Mouse (Mus musculus) neutrophil, adult 5-6 weeks (primary cell): ENCODE measurements around the gene Tas1r3. TPM values are rescaled to one million over a fixed set of nuclear protein-coding genes. Genes with fewer than 3 reads are reported as not detected.

Source experiments
- ATAC-seq: fragments of 151-379, 151-347 bp; 2 replicates; pipeline ENCODE4 v1.8.0; 2017; ENCODE audit warnings: mild to moderate bottlenecking, moderate TSS enrichment; ENCODE audit not compliant: insufficient number of reproducible peaks, poor library complexity, low FRiP score, severe bottlenecking; ENCODE audit errors: extremely low read depth
- total RNA-seq: library from RNA; stranded (forward); fragments of 200-1000 nt; gene quantifications from 2 replicates; pipeline ENCODE4 v1.2.3, GENCODE M21; 2017

Tas1r3 gene
- total RNA-seq, 1 experiment from 2014 or later = 1.4 TPM

GRCm38 (mm10) chr4:155847591-155848352 lies 15.4 kb downstream of the Tas1r3 start:
- peak; percentile 28; the same call in 1 of the 2 replicates for ATAC-seq

- peak; percentile 67 for ATAC-seq
Observed at GRCm38 (mm10) chr4:155846871-155847578, 16.1 kb downstream of the Tas1r3 start, which contains the start of gene Dvl1. TSS of gene Dvl1 (plus strand) at chr4:155847402.

GRCm38 (mm10) chr4:155843231-155843630 lies 19.9 kb downstream of the Tas1r3 start:
- ATAC-seq = no peak

DNA sequence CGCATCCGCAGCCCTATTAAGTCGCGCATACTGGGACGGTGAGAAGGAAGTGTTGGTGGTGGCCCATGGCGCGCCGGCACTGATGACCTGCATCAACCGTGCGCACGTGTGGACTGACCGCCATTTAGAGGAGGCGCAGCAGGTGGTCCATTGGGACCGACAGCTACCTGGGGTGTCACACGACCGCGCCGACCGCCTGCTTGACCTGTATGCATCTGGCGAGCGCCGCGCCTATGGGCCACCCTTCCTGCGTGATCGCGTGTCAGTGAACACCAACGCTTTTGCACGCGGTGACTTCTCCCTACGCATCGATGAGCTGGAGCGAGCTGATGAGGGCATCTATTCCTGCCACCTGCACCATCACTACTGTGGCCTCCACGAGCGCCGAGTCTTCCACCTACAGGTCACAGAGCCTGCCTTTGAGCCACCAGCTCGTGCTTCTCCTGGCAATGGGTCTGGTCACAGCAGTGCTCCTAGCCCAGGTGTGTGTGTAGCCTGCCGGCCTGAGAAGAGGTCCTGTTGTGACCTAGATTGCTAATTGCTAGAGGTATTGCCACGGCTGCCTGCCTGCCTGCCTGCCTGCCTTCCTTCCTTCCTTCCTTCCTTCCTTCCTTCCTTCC lies 21.4 kb downstream of the Tas1r3 start:
- no peak for ATAC-seq

GRCm38 (mm10) chr4:155841003-155841454 lies 22.1 kb downstream of the Tas1r3 start:
- ATAC-seq = peak; percentile 68

DNA sequence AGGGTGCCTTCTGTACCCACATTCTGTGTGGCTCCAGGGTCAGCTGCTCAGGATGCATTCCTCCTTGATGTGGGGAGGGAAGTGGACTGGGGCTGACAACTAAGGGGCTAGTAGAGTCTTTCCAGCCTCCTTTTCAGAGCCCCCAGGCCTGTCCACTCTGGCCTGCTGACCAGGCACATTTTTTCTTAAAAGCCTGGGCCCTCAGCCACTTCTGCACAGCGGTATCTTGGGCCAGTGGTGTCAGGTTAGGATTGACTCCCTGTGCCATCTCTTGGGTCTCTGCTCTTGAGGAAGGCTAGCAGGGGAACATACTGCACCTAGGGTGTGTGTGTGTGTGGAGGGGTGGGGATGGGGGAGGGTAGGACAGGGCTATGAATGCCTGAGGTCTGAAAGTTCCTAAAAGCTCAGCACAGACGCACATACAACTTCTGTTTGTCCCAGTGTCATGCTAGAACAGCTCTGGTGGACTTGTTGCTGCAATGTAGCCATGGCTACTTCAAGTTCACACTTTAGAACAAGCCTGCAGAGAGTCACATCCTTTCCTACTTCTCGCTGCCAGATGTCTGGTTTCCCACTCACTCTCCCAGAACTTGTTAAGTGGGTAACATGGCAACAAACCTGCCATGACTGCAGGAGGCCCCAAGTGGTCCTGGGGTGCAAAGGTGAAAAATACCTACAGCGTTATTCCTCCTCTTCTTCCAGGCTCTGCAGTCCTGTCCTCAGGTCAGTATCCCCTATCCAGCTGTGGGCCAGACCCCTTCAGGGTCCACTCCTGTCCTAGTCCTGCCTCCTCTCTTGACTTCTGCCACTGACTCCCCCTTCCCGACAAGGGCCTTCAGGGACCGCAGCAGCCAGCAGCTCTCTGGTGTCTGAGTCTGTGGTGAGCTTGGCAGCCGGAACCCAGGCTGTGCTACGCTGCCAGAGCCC lies 22.8 kb downstream of the Tas1r3 start:
- ATAC-seq = no peak

GRCm38 (mm10) chr4:155839483-155839910 lies 23.7 kb downstream of the Tas1r3 start, which contains the start of gene Mxra8:
TSS of gene Mxra8 (plus strand) at chr4:155839680.
- ATAC-seq = no peak

- ATAC-seq = no peak
Observed at GRCm38 (mm10) chr4:155838187-155839153, 24.7 kb downstream of the Tas1r3 start.

DNA sequence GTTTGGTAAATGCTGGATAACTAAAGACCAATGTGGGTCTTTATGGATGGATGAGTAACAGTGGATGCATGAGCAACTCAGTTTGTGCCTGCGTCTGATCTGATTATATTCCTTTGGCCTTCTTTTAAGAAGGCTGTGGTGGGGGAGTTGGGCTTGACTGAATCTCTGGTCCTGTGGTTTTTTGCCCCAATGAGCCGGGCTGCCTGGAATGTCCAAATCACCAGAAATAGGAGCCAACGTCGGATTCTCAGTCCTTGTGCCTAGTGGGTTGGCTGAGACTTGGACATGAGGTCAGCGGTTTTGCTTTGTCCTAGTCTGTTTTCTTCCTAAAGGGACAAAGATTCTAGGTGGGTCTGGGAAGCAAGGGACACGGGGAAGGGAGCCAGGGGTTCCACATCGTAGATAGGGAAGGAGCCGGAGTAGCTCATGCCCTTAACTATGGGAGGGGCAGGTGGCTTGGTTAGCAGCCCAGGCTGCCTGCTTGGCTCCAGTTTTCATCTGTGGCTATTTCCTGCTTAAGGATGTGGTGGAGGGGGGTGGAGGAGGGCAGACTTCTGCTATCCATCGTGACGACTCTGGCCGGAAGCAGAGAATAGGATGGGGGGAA lies 25.7 kb downstream of the Tas1r3 start:
- no peak for ATAC-seq

- peak; percentile 30; the same call in 1 of the 2 replicates for ATAC-seq
Observed at GRCm38 (mm10) chr4:155833836-155834235, 29.3 kb downstream of the Tas1r3 start.

DNA sequence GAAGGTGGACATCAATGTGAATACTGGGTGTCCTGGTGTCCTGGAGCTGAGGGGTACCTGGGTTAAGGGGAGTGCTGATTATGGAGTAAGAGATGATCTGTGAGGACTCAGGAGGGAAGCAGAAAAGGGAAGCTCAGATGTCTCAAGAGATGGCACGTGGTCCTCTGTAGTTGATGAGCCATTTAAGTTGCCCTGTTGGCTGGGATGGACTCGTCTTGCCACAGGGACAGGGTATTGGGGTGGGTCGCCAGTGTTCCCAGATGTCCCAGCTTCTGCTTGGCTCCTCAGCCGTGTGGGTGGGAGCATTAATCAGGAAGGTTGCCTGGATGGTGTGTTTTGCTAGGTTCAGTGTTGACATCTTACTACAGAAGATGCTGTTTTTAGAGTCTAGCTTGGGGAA lies 29.9 kb downstream of the Tas1r3 start:
- ATAC-seq = peak; percentile 36; the same call in 1 of the 2 replicates

- ATAC-seq = no peak
Observed at GRCm38 (mm10) chr4:155832321-155832720, 30.8 kb downstream of the Tas1r3 start.

DNA sequence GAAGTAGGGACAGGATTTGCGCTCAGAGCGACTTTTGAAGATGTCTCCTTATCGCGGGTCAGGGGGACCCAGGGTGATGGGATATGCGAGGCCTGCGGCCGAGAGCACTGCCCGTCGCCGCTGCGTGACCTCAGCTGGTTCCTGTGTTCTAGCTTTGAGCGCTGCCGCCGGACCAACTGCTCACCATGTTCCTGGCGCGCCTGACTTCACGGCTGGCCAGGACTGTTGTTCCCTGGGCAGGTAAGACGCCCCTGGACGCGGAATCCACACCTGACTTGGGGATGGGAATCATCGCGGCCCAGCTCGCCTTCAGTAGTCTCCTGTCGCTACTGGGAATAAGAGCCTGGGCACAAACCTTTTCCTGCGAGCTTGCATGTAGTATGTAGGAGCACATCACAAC lies 31.3 kb downstream of the Tas1r3 start:
- no peak for ATAC-seq

DNA sequence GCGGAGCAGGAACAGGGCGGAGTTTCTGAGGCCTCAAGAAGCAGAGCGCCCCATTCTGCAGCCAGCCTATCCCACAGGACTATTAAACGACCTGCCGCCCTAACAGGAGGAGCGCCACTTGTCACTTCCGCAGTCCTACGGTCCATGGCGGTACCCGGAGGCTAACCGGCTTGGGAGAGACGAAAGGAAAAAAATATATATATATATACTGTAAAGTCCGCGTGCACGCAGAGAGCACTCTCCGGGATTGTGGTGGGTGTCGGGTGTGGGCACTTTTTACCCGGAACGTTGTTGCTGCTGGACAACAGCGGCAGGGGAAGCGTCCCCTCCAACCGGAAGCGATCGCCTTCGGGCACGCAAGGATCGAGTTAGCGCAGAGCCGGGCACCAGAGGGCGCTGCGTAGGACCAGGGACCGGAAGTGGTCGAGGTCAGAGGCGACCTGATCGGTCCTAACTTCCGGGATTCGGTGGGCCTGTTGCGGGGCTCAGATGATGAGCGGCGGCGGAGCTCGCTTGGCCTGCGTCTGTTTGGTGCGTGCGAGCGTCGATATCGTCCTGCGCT lies 31.9 kb downstream of the Tas1r3 start, which contains the start of gene Aurkaip1:
TSS of gene Aurkaip1 (plus strand) at position 68 of the 562 bp plus-strand sequence.
- ATAC-seq = peak; percentile 85

DNA sequence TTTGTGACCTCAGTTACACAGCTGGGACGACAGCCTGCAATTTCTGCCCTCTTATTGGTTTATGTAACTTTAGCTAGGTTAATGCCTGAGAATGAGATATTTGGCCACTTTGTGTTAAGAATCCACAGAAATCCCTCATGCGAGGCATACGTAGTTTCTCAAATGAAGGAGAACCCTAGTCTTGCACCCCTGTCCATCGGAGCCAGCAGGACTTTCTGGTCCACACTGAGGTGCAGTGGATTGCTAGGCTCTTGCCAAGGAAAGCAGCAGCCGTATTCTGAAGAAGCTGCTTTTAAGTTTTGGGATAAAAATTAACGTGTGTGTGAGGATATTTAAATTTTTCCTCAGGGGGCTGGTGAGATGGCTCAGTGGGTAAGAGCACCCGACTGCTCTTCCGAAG lies 32.6 kb downstream of the Tas1r3 start:
- ATAC-seq = no peak

GRCm38 (mm10) chr4:155829866-155830265 lies 33.3 kb downstream of the Tas1r3 start:
- no peak for ATAC-seq

DNA sequence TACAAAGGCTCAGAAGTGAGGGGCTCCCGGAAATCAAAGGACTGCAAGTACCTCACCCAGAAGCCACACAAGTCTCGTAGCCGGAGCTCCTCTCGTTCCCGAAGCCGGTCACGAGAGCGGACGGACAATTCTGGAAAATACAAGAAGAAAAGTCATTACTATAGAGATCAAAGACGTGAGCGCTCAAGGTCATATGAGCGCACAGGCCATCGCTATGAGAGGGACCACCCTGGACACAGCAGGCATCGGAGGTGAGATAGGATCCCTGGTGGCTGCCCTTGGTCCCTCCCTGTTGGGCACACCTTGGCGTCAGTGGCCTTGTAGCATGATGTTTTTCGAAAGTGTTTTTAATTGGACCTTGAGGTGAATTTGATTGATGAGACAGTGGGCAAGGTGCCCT lies 39.7 kb downstream of the Tas1r3 start:
- ATAC-seq = no peak
